Mouse (Mus musculus) kidney, adult 11 months (tissue): ENCODE data around the gene Tmem60.

ENCODE experiments used
- DNase-seq: peaks from one replicate; pipeline ENCODE4 v3.0.0; 2022

Gene Tmem60

GRCm38 (mm10) chr5:20881915-20882800 lies at the start of gene Tmem60, which contains the start of gene Phtf2:
Gene Tmem60 (plus strand): TSS chr5:20882191.
Gene Phtf2 (minus strand): TSS chr5:20882124.
- DNase-seq = peak; percentile 99

GRCm38 (mm10) chr5:20834399-20834798 lies 47.6 kb upstream of the Tmem60 start:
- no peak for DNase-seq

- no peak for DNase-seq
Observed at GRCm38 (mm10) chr5:20837082-20837481, 44.9 kb upstream of the Tmem60 start.

- no peak for DNase-seq
Observed at GRCm38 (mm10) chr5:20843405-20843804, 38.6 kb upstream of the Tmem60 start.

GRCm38 (mm10) chr5:20843816-20844215 lies 38.2 kb upstream of the Tmem60 start:
- no peak for DNase-seq

GRCm38 (mm10) chr5:20847010-20847409 lies 35.0 kb upstream of the Tmem60 start:
- DNase-seq = no peak

- no peak for DNase-seq
Observed at GRCm38 (mm10) chr5:20855066-20855465, 26.9 kb upstream of the Tmem60 start.

GRCm38 (mm10) chr5:20858404-20858803 lies 23.6 kb upstream of the Tmem60 start:
- DNase-seq = no peak

- no peak for DNase-seq
Observed at GRCm38 (mm10) chr5:20860565-20860964, 21.4 kb upstream of the Tmem60 start.

- no peak for DNase-seq
Observed at GRCm38 (mm10) chr5:20861901-20862300, 20.1 kb upstream of the Tmem60 start.

GRCm38 (mm10) chr5:20864216-20864969 lies 17.6 kb upstream of the Tmem60 start:
- peak; percentile 30 for DNase-seq

GRCm38 (mm10) chr5:20865193-20865755 lies 16.7 kb upstream of the Tmem60 start:
- DNase-seq = no peak

- DNase-seq = no peak
Observed at GRCm38 (mm10) chr5:20873146-20873545, 8.8 kb upstream of the Tmem60 start.

- DNase-seq = no peak
Observed at GRCm38 (mm10) chr5:20876934-20877426, 5.0 kb upstream of the Tmem60 start.

- no peak for DNase-seq
Observed at GRCm38 (mm10) chr5:20880386-20880785, 1.6 kb upstream of the Tmem60 start.

- DNase-seq = peak; percentile 44
Observed at GRCm38 (mm10) chr5:20880797-20881775, 905 bp upstream of the Tmem60 start.

GRCm38 (mm10) chr5:20884036-20884620 lies 2.1 kb downstream of the Tmem60 start:
- no peak for DNase-seq

- no peak for DNase-seq
Observed at GRCm38 (mm10) chr5:20897446-20898167, 15.6 kb downstream of the Tmem60 start.

- no peak for DNase-seq
Observed at GRCm38 (mm10) chr5:20904647-20905046, 22.7 kb downstream of the Tmem60 start.

GRCm38 (mm10) chr5:20905437-20905836 lies 23.4 kb downstream of the Tmem60 start:
- DNase-seq = no peak

- DNase-seq = no peak
Observed at GRCm38 (mm10) chr5:20906191-20906590, 24.2 kb downstream of the Tmem60 start.
